20 mouse cellular contexts compared by ENCODE assay signal in the genomic region with DNA sequence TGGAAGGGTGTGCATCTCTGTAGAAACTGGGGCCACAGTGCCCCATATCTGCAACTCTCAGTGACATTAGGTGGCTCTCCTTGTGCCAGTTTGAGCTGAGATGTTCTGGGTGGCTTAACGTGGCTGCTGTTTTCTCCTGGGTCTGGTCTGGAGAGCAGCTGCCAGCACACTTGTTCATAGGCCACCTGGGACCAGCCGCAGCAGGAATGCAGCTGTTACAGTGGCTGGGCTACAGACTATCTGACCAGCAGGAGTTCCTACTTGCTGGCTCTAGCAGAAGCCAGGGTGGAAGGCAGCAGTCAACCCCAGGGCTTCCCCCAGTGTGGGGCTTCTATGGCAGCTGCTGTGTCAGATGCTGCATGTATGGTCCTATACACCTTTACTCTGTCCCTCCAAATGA. TPM values are rescaled to one million over a fixed set of nuclear protein-coding genes. Genes with fewer than 3 reads are reported as not detected.
"Had no signal": no experiment of that assay in that cellular context is flagged by ENCODE, and none has a peak within 500 bp of the region (broad histone marks: within the 10 kb centered on the region; RNA-seq: fewer than 3 reads in every experiment).

No protein-coding gene starts in this region.

- ATAC-seq: hindbrain, embryonic 16.5 days; inflammation-experienced regulatory T-cells, adult 6 months; intestine, embryonic 15.5 days; intestine, postnatal 0 days; liver, embryonic 12.5 days had no signal

- DNase-seq: gastrocnemius, adult 2 months; gastrocnemius, postnatal 14 days; gastrocnemius, postnatal 36 days; heart, adult 11 months; kidney, postnatal 4 days had no signal

- H3K36me3 ChIP-seq: heart, embryonic 10.5 days; heart, embryonic 13.5 days; heart, embryonic 15.5 days; intestine, embryonic 15.5 days; limb, embryonic 15.5 days; liver, embryonic 12.5 days had no signal

- H3K4me1 ChIP-seq: heart, embryonic 13.5 days; heart, embryonic 15.5 days; intestine, embryonic 15.5 days; limb, embryonic 15.5 days; liver, embryonic 12.5 days had no signal

- H3K27ac ChIP-seq: gastrocnemius, adult 2 months; heart, adult 2 months; heart, embryonic 10.5 days; heart, embryonic 13.5 days; heart, embryonic 15.5 days; hindbrain, embryonic 10.5 days; hindbrain, embryonic 12.5 days; hindbrain, embryonic 14.5 days; intestine, embryonic 15.5 days; left cerebral cortex, adult 2 months; limb, embryonic 15.5 days; liver, embryonic 12.5 days; liver, embryonic 14.5 days had no signal

- H3K9me3 ChIP-seq: heart, embryonic 10.5 days; heart, embryonic 13.5 days; heart, embryonic 15.5 days; hindbrain, embryonic 10.5 days; hindbrain, embryonic 12.5 days; intestine, embryonic 15.5 days; limb, embryonic 15.5 days; liver, embryonic 12.5 days had no signal

- H3K4me3 ChIP-seq: gastrocnemius, adult 2 months; heart, adult 2 months; heart, embryonic 10.5 days; heart, embryonic 13.5 days; heart, embryonic 15.5 days; hindbrain, embryonic 10.5 days; hindbrain, embryonic 12.5 days; intestine, embryonic 15.5 days; left cerebral cortex, adult 2 months; limb, embryonic 15.5 days; liver, embryonic 12.5 days had no signal

- H3K9ac ChIP-seq: heart, embryonic 13.5 days; heart, embryonic 15.5 days; hindbrain, embryonic 12.5 days; hindbrain, embryonic 14.5 days; intestine, embryonic 15.5 days; limb, embryonic 15.5 days; liver, embryonic 12.5 days; liver, embryonic 14.5 days had no signal

- H3K27me3 ChIP-seq: hindbrain, embryonic 12.5 days; intestine, embryonic 15.5 days; limb, embryonic 15.5 days had no signal

- H3K4me2 ChIP-seq: heart, embryonic 13.5 days; heart, embryonic 15.5 days; hindbrain, embryonic 12.5 days; hindbrain, embryonic 14.5 days; intestine, embryonic 15.5 days; limb, embryonic 15.5 days; liver, embryonic 12.5 days had no signal

RNA-seq across cellular contexts. Expression of a gene that starts 9.9 kb away (rescaled TPM):
- polyA plus RNA-seq: inflammation-experienced regulatory T-cells, adult 6 months had no signal
